Mouse (Mus musculus) right cerebral cortex, adult 18-20 months (tissue): Measurements from ENCODE around the gene Arl6ip5.

Experiments used
- DNase-seq: peaks from one replicate; pipeline ENCODE4 v3.0.0; 2022; ENCODE audit warnings: mixed read lengths

The Arl6ip5 gene

DNA sequence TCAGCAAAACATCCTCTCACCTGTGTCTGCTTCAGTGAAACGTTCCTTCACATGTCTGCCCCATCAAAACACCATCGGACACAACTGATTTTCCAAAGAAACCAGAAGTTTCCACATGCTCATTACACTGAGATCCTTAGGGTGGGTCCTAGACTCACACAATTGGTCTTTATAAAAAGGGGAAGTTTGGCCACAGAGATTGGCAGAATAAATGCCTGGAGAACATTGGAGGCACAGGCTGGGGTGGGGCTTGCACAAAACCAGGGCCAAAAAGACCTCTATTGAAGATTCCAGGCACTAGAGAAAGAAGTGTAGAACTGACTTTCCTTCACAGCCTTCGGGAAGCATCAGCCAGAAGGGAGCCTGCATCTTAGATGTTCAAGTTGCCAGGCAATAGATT is 63.3 kb downstream of the Arl6ip5 start:
- DNase-seq, result no peak

- no peak for DNase-seq
Observed at GRCm38 (mm10) chr6:97275760-97276159, 65.3 kb downstream of the Arl6ip5 start.

DNA sequence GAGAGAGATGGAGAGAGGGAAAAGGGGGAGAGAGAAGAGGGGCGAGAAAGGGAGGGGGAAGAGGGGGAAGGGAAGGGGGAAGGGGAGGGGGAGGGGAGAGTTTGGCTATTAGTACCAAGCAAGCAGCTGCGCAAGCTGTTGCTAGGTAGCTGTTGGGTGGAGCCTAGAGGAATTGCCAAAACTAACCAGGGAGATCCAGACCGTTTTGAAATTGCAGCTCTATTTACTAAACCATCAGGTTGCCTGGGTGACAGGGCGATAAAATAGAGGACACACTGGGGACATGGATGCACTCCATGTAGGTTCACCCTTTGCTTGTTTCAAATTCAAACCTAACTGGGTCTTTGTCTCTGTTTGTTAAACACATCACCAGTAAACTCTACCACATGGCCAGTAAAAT is 65.9 kb downstream of the Arl6ip5 start:
- DNase-seq, result no peak

GRCm38 (mm10) chr6:97276890-97277497 is 66.5 kb downstream of the Arl6ip5 start:
- no peak for DNase-seq

GRCm38 (mm10) chr6:97278014-97278787 is 67.7 kb downstream of the Arl6ip5 start:
- DNase-seq, result peak; percentile 73

GRCm38 (mm10) chr6:97278878-97279277 is 68.4 kb downstream of the Arl6ip5 start:
- DNase-seq, result no peak
